Mouse (Mus musculus) hindbrain, embryonic 10.5 days (tissue): ENCODE results near the gene Evx1. TPM values are rescaled to one million over a fixed set of nuclear protein-coding genes. Genes with fewer than 3 reads are reported as not detected.
A peak's percentile ranks its signal among the peaks of the same experiment; 100 is the strongest.

ENCODE experiments used
- DNase-seq: peaks from one replicate; pipeline ENCODE4 v3.0.0-alpha.2; 2017; ENCODE audit warnings: low spot score
- H3K27ac ChIP-seq: fragments of 300-500 bp; sonication (generic); 2 replicates; pipeline ENCODE4 v1.5.1; 2016; ENCODE audit warnings: mild to moderate bottlenecking, moderate library complexity
- H3K27me3 ChIP-seq: fragments of 300-500 bp; sonication (generic); 2 replicates; pipeline ENCODE4 v1.6.1; 2016; ENCODE audit warnings: mild to moderate bottlenecking; ENCODE audit not compliant: poor library complexity, insufficient read depth, severe bottlenecking
- H3K36me3 ChIP-seq: fragments of 300-500 bp; sonication (generic); 2 replicates; pipeline ENCODE4 v1.6.1; 2016; ENCODE audit warnings: mild to moderate bottlenecking, moderate library complexity
- H3K4me1 ChIP-seq: fragments of 300-500 bp; sonication (generic); replicated peaks from 2 replicates; pipeline ENCODE4 v1.6.1; 2016; ENCODE audit warnings: mild to moderate bottlenecking
- H3K4me3 ChIP-seq: fragments of 300-500 bp; sonication (generic); 2 replicates; pipeline ENCODE4 v1.5.1; 2016; ENCODE audit warnings: mild to moderate bottlenecking, moderate library complexity
- H3K9me3 ChIP-seq: fragments of 300-500 bp; sonication (generic); 2 replicates; pipeline ENCODE4 v1.6.1; 2016; ENCODE audit warnings: mild to moderate bottlenecking, moderate library complexity
- WGBS: fragments of 180-500 bp; shearing (Covaris S2); methylation state at CpG from one replicate; pipeline ENCODE4 v1.1.7; 2016; 5-methylcytosine and 5-hydroxymethylcytosine counted together
- polyA plus RNA-seq: library from polyadenylated mRNA; unstranded; fragments of >200 nt; fragmentation: Nextera tagmentation; extraction: Ambion mirVana; gene quantifications from 2 replicates; pipeline ENCODE4 v1.2.1, GENCODE M21; 2016

Evx1 gene
- polyA plus RNA-seq, 1 experiment from 2014 or later: 4.3 TPM

DNA sequence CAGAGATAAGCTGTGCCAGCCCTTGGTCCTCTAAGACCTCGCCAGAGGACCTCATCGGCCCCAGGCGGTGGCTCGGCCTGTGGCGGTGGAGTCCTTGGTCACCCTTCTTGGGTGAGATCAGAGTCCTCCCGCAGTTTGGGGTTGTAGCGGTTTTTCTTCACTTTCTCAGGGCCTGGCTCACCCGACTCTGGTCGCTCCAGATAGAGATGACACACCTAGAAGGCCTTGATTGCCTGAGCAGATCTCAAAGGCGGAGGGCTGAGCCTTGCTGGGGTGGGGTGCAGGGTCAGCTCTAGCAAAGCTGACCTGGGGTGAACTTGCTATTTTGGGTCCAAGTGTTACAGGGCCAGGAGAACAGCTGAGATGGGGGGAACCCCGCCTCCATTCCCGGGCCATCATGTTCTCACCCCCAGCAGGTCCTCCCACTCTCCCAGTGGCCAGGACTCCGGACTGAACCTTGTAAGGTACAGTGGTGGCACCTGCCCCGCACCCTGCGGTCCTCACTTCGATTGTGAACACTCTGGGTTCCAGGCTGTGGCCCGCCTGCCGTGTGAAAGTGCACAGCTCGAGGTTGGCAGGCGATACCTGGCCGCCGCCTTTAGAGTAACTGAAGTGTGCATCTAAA lies 39.5 kb upstream of the Evx1 start:
- peaks cover 98% of the 10 kb centered on the region for H3K27me3 ChIP-seq
- WGBS: 2% methylated on average over 22 of the region's 22 CpGs
- peak; percentile 52 for DNase-seq
- no peaks in the 10 kb centered on the region for H3K4me1 ChIP-seq
- no peak overlapping the region for H3K27ac ChIP-seq
- no peaks in the 10 kb centered on the region for H3K9me3 ChIP-seq
- H3K36me3 ChIP-seq: no peaks in the 10 kb centered on the region
- H3K4me3 ChIP-seq: no peak overlapping the region

GRCm38 (mm10) chr6:52274576-52274975 lies 38.7 kb upstream of the Evx1 start:
- Histone ChIP-seq H3K9me3 (no peaks in the 10 kb centered on the region), H3K4me1 (no peaks in the 10 kb centered on the region), H3K4me3 (no peak overlapping the region), H3K36me3 (no peaks in the 10 kb centered on the region), H3K27me3 (peaks cover 95% of the 10 kb centered on the region), H3K27ac (no peak overlapping the region)
- WGBS: 2% methylated on average over 11 of the region's 11 CpGs
- peak; percentile 23 for DNase-seq

DNA sequence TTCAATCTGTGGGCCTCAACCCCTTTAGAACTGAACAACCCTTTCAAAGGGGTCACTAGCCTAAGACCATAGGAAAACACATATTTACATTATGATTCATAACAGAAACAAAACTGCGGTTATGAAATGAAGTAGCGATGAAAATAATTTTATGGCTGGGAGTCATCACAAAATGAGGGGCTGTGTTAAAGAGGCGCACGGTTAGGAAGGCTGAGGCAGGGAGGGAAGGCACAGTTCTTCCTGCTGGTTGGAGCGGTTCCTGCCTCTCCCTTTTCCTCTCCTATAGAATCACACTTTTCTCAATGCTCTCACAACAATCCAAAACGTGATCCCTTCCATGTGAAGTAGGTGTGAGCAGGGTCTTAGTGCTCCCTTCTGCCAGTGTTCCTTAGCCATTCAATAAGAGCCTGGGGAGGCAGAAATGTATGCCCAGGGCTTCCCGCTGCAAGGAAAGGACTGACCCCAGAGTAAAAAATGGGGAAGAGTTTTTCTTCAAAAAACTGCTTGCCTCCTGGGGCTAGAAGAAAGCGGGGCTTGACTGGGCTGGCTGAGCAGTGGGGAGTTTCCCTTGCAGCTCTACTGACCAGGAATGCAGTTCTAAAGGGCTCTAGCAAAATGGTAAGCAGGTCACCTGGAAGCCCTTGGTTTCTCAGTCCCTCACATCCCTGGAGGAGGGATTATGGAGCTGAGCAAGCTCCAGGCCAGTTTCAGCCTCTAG lies 37.6 kb upstream of the Evx1 start:
- H3K4me1 ChIP-seq: no peaks in the 10 kb centered on the region
- 8% methylated on average over 8 of the region's 8 CpGs for WGBS
- no peak overlapping the region for H3K27ac ChIP-seq
- DNase-seq: peak; percentile 23
- peaks cover 94% of the 10 kb centered on the region for H3K27me3 ChIP-seq
- no peaks in the 10 kb centered on the region for H3K9me3 ChIP-seq
- H3K36me3 ChIP-seq: no peaks in the 10 kb centered on the region
- no peak overlapping the region for H3K4me3 ChIP-seq

DNA sequence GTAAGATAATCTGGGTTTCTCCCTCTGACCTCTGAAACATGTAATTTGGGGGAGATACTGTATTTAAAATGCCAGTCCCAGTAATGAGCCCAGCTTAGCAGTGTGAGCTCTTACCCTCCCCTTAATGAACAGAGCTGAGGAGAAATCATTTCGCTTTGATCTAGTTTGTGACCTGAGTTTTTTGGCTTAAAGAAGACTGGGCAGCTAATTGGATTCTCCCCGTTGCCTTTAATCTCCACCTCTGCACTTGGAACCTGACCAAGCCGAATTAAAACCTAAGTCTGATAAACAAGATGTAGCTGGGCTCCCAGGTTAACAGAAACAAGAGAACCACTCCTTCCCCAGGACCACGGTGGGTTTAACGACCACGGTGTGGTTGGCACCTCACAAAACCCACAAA lies 36.9 kb upstream of the Evx1 start:
- Histone ChIP-seq H3K27ac (no peak overlapping the region), H3K9me3 (no peaks in the 10 kb centered on the region), H3K36me3 (no peaks in the 10 kb centered on the region), H3K4me1 (no peaks in the 10 kb centered on the region), H3K27me3 (peaks cover 94% of the 10 kb centered on the region), H3K4me3 (no peak overlapping the region)
- DNase-seq: no peak
- WGBS: 2% methylated on average over 6 of the region's 6 CpGs

DNA sequence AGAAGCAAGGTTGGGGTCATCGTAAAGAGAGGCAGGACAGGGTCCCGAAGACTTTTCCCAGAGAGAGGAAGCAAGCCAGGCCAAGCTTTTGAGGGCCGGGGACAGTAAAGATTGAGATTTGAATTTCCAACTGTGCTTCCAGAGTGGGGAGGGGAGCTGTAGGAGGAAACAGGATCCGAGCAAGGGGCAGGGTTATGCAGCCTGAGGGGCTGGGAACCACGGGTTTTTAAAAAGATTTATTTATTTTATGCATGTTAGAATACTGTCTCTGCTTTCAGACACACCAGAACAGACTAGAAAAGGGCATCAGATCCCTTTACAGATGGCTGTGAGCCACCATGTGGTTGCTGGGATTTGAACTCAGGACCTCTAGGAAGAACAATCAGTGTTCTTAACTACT lies 36.4 kb upstream of the Evx1 start:
- Histone ChIP-seq H3K4me3 (no peak overlapping the region), H3K4me1 (no peaks in the 10 kb centered on the region), H3K27ac (no peak overlapping the region), H3K9me3 (no peaks in the 10 kb centered on the region), H3K27me3 (peaks cover 93% of the 10 kb centered on the region), H3K36me3 (no peaks in the 10 kb centered on the region)
- no peak for DNase-seq
- 5% methylated on average over 5 of the region's 5 CpGs for WGBS

- Histone ChIP-seq H3K27ac (no peak overlapping the region), H3K4me3 (no peak overlapping the region), H3K9me3 (no peaks in the 10 kb centered on the region), H3K4me1 (no peaks in the 10 kb centered on the region), H3K27me3 (peaks cover 83% of the 10 kb centered on the region), H3K36me3 (no peaks in the 10 kb centered on the region)
- 69% methylated on average over 12 of the region's 12 CpGs for WGBS
- no peak for DNase-seq
These were observed 32.2 kb upstream of the Evx1 start for GRCm38 (mm10) chr6:52281084-52281483.

GRCm38 (mm10) chr6:52283896-52284295 lies 29.4 kb upstream of the Evx1 start:
- 83% methylated on average over 5 of the region's 5 CpGs for WGBS
- DNase-seq: no peak
- Histone ChIP-seq H3K36me3 (no peaks in the 10 kb centered on the region), H3K4me1 (no peaks in the 10 kb centered on the region), H3K9me3 (no peaks in the 10 kb centered on the region), H3K27me3 (peaks cover 76% of the 10 kb centered on the region), H3K27ac (no peak overlapping the region), H3K4me3 (no peak overlapping the region)

DNA sequence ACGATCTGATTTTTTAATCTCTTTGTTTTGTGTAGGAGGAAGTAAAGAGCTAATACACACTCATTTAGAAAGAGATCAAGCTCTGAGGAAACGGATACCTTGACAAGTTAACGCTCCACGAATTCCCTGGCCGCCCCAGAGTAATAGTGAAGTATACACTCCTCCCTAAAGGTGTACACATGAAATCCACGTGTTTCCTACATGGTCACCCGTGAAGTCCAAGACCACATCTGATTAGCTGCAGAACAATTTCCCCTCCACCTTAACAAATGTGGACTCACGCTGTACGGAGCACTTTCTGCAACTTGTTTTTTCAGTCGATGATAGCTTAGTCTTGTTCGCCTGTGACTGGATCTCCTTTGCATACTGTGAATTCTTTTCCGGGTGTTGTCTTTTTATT lies 23.1 kb upstream of the Evx1 start:
- peak; percentile 13 for DNase-seq
- H3K4me1 ChIP-seq: peaks cover 6% of the 10 kb centered on the region
- 19% methylated on average over 12 of the region's 12 CpGs for WGBS

DNA sequence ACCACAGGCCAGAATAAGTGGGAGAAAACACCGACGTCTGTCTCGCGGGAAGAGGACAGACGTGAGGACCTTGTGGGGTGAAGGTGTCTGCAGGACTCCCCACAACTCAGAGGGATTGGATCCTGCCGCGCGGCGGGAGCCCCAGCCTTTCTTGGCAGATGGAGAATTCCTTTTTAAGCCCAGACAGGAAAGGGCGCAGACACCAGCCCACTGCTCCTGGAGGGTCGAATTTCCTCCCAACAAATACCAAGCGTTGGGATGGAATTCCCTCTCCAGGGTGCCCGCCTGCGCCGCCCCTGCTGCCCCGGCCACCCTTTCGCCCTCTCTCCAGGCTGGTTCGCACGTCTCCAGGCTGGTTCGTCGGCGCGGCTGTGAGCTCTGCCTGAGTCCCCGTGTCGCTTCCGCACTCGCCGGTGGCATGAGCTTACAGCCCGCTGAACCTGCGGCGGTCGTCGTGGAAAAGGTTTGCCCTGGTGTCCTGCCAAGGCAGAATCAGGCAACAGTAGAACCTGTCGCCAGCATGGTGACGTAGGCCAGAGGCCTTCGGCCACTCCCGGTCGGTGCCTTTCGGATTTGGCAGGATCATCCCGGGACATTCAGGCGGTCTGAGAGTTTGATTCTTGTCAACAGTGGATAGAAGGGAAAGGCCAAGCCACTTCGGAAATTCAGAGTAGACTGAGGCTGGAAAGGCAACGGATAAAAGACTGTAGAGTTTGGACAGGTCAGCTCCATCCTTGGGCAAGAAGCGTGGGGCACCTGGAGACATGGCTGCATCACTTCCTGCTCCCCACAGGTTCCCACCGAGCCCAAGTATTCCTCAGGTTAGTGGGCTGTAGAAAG lies 22.1 kb upstream of the Evx1 start:
- no peak overlapping the region for H3K27ac ChIP-seq
- no peaks in the 10 kb centered on the region for H3K9me3 ChIP-seq
- peak; percentile 64 for DNase-seq
- H3K36me3 ChIP-seq: no peaks in the 10 kb centered on the region
- peaks cover 87% of the 10 kb centered on the region for H3K27me3 ChIP-seq
- peaks cover 6% of the 10 kb centered on the region for H3K4me1 ChIP-seq
- WGBS: 2% methylated on average over 45 of the region's 45 CpGs
- peak overlapping the region; percentile 34 for H3K4me3 ChIP-seq

More for the DNA sequence above, 23.1 kb upstream of the Evx1 start:
- Histone ChIP-seq H3K36me3 (no peaks in the 10 kb centered on the region), H3K27ac (no peak overlapping the region), H3K27me3 (peaks cover 88% of the 10 kb centered on the region), H3K4me3 (no peak overlapping the region), H3K9me3 (no peaks in the 10 kb centered on the region)

DNA sequence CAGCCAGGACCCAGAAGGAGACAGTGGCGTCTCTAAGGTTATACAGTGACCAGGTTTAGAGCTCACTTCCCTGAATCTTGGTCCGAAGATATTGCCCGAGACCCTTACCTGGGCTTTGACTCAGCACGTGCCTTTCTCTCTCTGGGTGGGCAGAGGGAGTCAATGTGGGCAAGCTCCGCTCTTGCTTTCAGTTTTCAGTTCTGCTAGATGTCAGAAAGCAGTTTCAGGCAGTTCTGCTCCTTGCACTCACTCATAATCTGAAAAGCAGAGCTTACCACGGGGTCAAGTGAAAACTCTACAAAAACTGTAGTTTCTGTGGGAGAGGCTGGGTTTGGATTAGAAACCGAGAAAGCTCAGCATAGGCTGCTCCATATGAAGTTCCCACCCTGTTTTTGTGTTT lies 21.0 kb upstream of the Evx1 start:
- H3K9me3 ChIP-seq: no peaks in the 10 kb centered on the region
- no peak for DNase-seq

DNA sequence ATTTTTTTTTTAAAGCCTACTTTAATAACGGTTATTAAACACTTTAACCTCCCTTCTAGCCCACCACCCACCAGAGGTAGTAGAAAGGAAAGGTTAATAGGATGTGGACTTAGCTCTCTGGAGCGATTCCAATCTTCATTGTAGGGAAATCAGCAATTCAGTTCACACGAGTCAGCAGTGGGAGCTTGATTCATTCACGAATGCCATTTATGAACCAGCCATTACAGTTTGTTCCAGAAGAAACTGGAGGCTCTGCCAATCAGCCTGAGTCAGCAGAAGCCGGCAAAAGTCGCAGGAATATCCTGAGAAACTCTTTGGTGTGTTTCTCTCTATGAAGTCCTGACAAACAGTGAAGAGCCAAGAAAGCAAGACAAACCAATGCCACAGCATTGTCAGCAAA lies 18.7 kb upstream of the Evx1 start:
- WGBS: 81% methylated on average over 6 of the region's 6 CpGs
- H3K27me3 ChIP-seq: peaks cover 84% of the 10 kb centered on the region
- no peaks in the 10 kb centered on the region for H3K36me3 ChIP-seq
- no peak overlapping the region for H3K27ac ChIP-seq
- no peak overlapping the region for H3K4me3 ChIP-seq
- H3K9me3 ChIP-seq: no peaks in the 10 kb centered on the region
- DNase-seq: no peak
- H3K4me1 ChIP-seq: peaks cover 6% of the 10 kb centered on the region

More for the DNA sequence above, 21.0 kb upstream of the Evx1 start:
- H3K36me3 ChIP-seq: no peaks in the 10 kb centered on the region
- H3K4me3 ChIP-seq: no peak overlapping the region
- 55% methylated on average over 7 of the region's 7 CpGs for WGBS
- H3K4me1 ChIP-seq: peaks cover 6% of the 10 kb centered on the region
- H3K27ac ChIP-seq: no peak overlapping the region
- H3K27me3 ChIP-seq: peaks cover 89% of the 10 kb centered on the region

DNA sequence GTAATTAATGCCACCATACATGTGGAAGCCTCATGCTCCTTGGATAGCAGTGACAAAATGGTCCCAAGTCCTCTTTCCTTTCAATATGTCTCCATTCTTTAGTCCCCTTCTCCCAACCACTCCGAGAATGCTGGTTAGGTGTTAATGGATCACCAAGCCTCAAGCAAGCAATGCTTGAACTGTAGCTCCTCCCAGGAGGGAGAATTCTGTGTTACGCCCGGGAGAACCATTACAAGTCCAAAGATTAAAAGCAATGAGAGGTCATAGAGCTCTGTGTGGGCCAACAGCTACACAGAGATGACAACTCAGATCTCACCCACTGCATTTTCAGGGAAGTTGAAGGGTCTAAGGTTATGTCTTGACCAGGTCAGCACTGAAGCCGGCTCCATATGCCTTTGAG lies 14.8 kb upstream of the Evx1 start:
- H3K27ac ChIP-seq: no peak overlapping the region
- H3K9me3 ChIP-seq: no peaks in the 10 kb centered on the region
- H3K27me3 ChIP-seq: peaks cover 77% of the 10 kb centered on the region
- DNase-seq: no peak
- H3K36me3 ChIP-seq: no peaks in the 10 kb centered on the region
- no peak overlapping the region for H3K4me3 ChIP-seq
- 82% methylated on average over 4 of the region's 4 CpGs for WGBS
- no peaks in the 10 kb centered on the region for H3K4me1 ChIP-seq

DNA sequence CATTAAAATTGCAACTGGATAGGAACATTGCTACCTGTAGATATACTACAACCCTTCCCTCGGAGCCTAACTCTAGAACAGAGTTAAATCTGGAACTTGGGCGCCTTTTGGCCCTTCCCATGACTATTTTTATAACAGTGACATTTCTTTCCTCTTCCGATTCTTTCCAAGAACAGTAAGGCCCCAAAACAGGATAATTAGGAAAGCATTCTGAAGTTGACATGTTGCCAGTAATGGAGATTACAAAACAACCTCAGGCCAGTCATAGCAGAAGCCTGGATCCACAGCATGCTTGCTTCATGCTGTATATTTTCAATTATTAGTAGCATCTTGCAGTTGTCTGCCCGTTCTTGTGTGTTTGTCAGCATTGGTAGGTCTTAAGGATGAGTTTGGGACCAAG lies 12.5 kb upstream of the Evx1 start:
- DNase-seq: no peak
- no peak overlapping the region for H3K4me3 ChIP-seq
- H3K4me1 ChIP-seq: peaks cover 3% of the 10 kb centered on the region
- WGBS: 83% methylated on average over 4 of the region's 4 CpGs
- H3K27me3 ChIP-seq: peaks cover 81% of the 10 kb centered on the region
- H3K36me3 ChIP-seq: no peaks in the 10 kb centered on the region
- no peak overlapping the region for H3K27ac ChIP-seq
- no peaks in the 10 kb centered on the region for H3K9me3 ChIP-seq
